Mouse (Mus musculus) brown adipose tissue, adult 24 weeks (tissue): ENCODE results near the gene Pglyrp3. TPM values are rescaled to one million over a fixed set of nuclear protein-coding genes. Genes with fewer than 3 reads are reported as not detected.
"Not testable (repeated sequence)": the region's sequence is repeated elsewhere in the genome, so short reads cannot be mapped to it uniquely, and the experiment has no call there.

Experiments
- H3K27ac ChIP-seq: fragments of 200-500 bp; replicated peaks from 2 replicates; pipeline ENCODE4 v1.5.1; 2012; ENCODE audit warnings: low read depth, mild to moderate bottlenecking, low read length
- H3K4me1 ChIP-seq: fragments of 200-500 bp; 2 replicates; pipeline ENCODE4 v1.6.1; 2012; ENCODE audit warnings: low read length, mixed read lengths; ENCODE audit not compliant: control insufficient read depth, insufficient read depth, insufficient read length
- H3K4me3 ChIP-seq: fragments of 200-500 bp; 2 replicates; pipeline ENCODE4 v1.5.1; 2012; ENCODE audit warnings: low read depth, mild to moderate bottlenecking, low read length, moderate library complexity; ENCODE audit not compliant: insufficient read depth
- polyA plus RNA-seq: library from polyadenylated mRNA; stranded (reverse); fragments of >200 nt; gene quantifications from 2 replicates; pipeline ENCODE4 v1.2.4, GENCODE M21; 2012; ENCODE audit not compliant: missing spikeins, insufficient read depth, insufficient read length

The Pglyrp3 gene
- polyA plus RNA-seq = not detected in 2 replicates

GRCm38 (mm10) chr3:92014283-92014682 is at the start of gene Pglyrp3:
TSS of gene Pglyrp3 (plus strand) at chr3:92014583.
- no peaks in the 10 kb centered on the region for H3K4me1 ChIP-seq
- no peak within 1 kb of the TSS for H3K27ac ChIP-seq
- no peak within 1 kb of the TSS for H3K4me3 ChIP-seq

GRCm38 (mm10) chr3:92011001-92011400 is 3.4 kb upstream of the Pglyrp3 start:
- no peaks in the 10 kb centered on the region for H3K4me1 ChIP-seq
- no peak overlapping the region for H3K4me3 ChIP-seq
- H3K27ac ChIP-seq = no peak overlapping the region

GRCm38 (mm10) chr3:92024541-92024940 is 10.2 kb downstream of the Pglyrp3 start:
- not testable (repeated sequence) for H3K4me1 ChIP-seq, H3K4me3 ChIP-seq, H3K27ac ChIP-seq

GRCm38 (mm10) chr3:92033203-92033602 is 18.8 kb downstream of the Pglyrp3 start:
- no peaks in the 10 kb centered on the region for H3K4me1 ChIP-seq
- no peak overlapping the region for H3K27ac ChIP-seq
- no peak overlapping the region for H3K4me3 ChIP-seq

GRCm38 (mm10) chr3:92033892-92034291 is 19.5 kb downstream of the Pglyrp3 start:
- H3K4me1 ChIP-seq = no peaks in the 10 kb centered on the region
- H3K4me3 ChIP-seq = no peak overlapping the region
- H3K27ac ChIP-seq = no peak overlapping the region

GRCm38 (mm10) chr3:92050382-92051054 is 36.1 kb downstream of the Pglyrp3 start:
- no peak overlapping the region for H3K4me3 ChIP-seq
- H3K27ac ChIP-seq = no peak overlapping the region
- no peaks in the 10 kb centered on the region for H3K4me1 ChIP-seq

- no peaks in the 10 kb centered on the region for H3K4me1 ChIP-seq
- peak overlapping the region; percentile 67 for H3K4me3 ChIP-seq
- no peak overlapping the region for H3K27ac ChIP-seq
Observed at GRCm38 (mm10) chr3:92080462-92081284, 66.3 kb downstream of the Pglyrp3 start.

Other genes with a start within 250 kb of the Pglyrp3 start
- gene Lor, start 68.6 kb downstream of the Pglyrp3 start, polyA plus RNA-seq = 1.1 and 3.2 TPM in 2 replicates
- not detected in 2 replicates for gene Prr9, start 109.4 kb downstream of the Pglyrp3 start, polyA plus RNA-seq
- not detected in 2 replicates for gene Lelp1, start 128.2 kb downstream of the Pglyrp3 start, polyA plus RNA-seq
- gene Sprr2a1, start 201.2 kb downstream of the Pglyrp3 start, polyA plus RNA-seq = not detected in 2 replicates
- not detected in 2 replicates for gene Sprr2a2, start 201.3 kb downstream of the Pglyrp3 start, polyA plus RNA-seq